In genomic region chr11:97808093-97808492, GRCm38 (mm10) we compare ENCODE assay signal across 8 mouse cellular contexts. TPM values are rescaled to one million over a fixed set of nuclear protein-coding genes. Genes with fewer than 3 reads are reported as not detected.
A peak's percentile ranks its signal among the peaks of the same experiment; 100 is the strongest.
DNase-seq lines count a peak whose midpoint lies in the region; ATAC-seq and TF ChIP-seq lines count a peak whose summit lies in the region.

No protein-coding gene starts in this region.

- H3K27me3 ChIP-seq in liver, adult 2 months (ENCODE audit: control insufficient read depth, insufficient read depth, low read length) = no peaks in the 10 kb centered on the region
- H3K27me3 ChIP-seq in embryonic facial prominence, embryonic 14.5 days (replicated peaks; ENCODE audit: control insufficient read depth, insufficient read depth, low read length) = no peaks in the 10 kb centered on the region
- H3K27me3 ChIP-seq in lung, embryonic 16.5 days (ENCODE audit: control insufficient read depth, insufficient read depth, low read depth, low read length) = no peaks in the 10 kb centered on the region

- DNase-seq in liver, adult 2 months (ENCODE audit: extremely low read depth, low read depth, low spot score) = peak; percentile 20
- DNase-seq in liver = no peak
- peak; percentile 85 for DNase-seq in embryonic facial prominence, embryonic 14.5 days (ENCODE audit: low spot score)
- peak; percentile 63 for DNase-seq in induced T-regulatory cell, adult 2 months (ENCODE audit: low read depth)
- peak; percentile 71 for DNase-seq in thymus, postnatal 4 days
- DNase-seq in testis, postnatal 10 days (ENCODE audit: low spot score) = no peak
- no peak for DNase-seq in spleen, adult 18-20 months

- peaks cover 67% of the 10 kb centered on the region for H3K4me1 ChIP-seq in liver, adult 2 months (ENCODE audit: control insufficient read depth, insufficient read depth, low read length)
- H3K4me1 ChIP-seq in embryonic facial prominence, embryonic 14.5 days (ENCODE audit: control insufficient read depth, insufficient read depth, low read length) = peaks cover 89% of the 10 kb centered on the region
- H3K4me1 ChIP-seq in lung, embryonic 16.5 days (replicated peaks; ENCODE audit: control insufficient read depth, insufficient read depth, low read length) = peaks cover 98% of the 10 kb centered on the region

- peaks cover 3% of the 10 kb centered on the region; the same call in 1 of the 2 replicates for H3K36me3 ChIP-seq in liver, adult 2 months (ENCODE audit: control insufficient read depth, insufficient read depth, low read length)
- H3K36me3 ChIP-seq in embryonic facial prominence, embryonic 14.5 days (ENCODE audit: control insufficient read depth, insufficient read depth, low read length) = peaks cover 30% of the 10 kb centered on the region
- H3K36me3 ChIP-seq in lung, embryonic 16.5 days (ENCODE audit: control insufficient read depth, insufficient read depth, low read length) = peaks cover 5% of the 10 kb centered on the region; the same call in 1 of the 2 replicates

- peak overlapping the region; percentile 67 for H3K27ac ChIP-seq in liver, adult 2 months (replicated peaks; ENCODE audit: insufficient read depth, low read depth, low read length)
- H3K27ac ChIP-seq in embryonic facial prominence, embryonic 14.5 days (replicated peaks; ENCODE audit: low read depth, low read length) = peak overlapping the region; percentile 65; the same call in 1 of the 2 replicates
- peak overlapping the region; percentile 93 for H3K27ac ChIP-seq in lung, embryonic 16.5 days (ENCODE audit: low read length)

- no peak overlapping the region for H3K4me3 ChIP-seq in liver, adult 2 months (ENCODE audit: insufficient read depth, low read depth, low read length)
- H3K4me3 ChIP-seq in embryonic facial prominence, embryonic 14.5 days (ENCODE audit: low read depth, low read length) = no peak overlapping the region
- H3K4me3 ChIP-seq in lung, embryonic 16.5 days (ENCODE audit: low read length) = no peak overlapping the region

- no peak overlapping the region; the same call in 1 of the 2 replicates for H3K4me2 ChIP-seq in embryonic facial prominence, embryonic 14.5 days (ENCODE audit: low read depth, low read length)
- peak overlapping the region; percentile 22; the same call in 1 of the 2 replicates for H3K4me2 ChIP-seq in lung, embryonic 16.5 days (ENCODE audit: low read depth, low read length)

- no peaks in the 10 kb centered on the region for H3K9me3 ChIP-seq in embryonic facial prominence, embryonic 14.5 days (ENCODE audit: control insufficient read depth, low read length)
- H3K9me3 ChIP-seq in lung, embryonic 16.5 days (ENCODE audit: control insufficient read depth, low read length) = no peaks in the 10 kb centered on the region

- 9% methylated on average over 2 of the region's 2 CpGs for WGBS in liver, adult 2 months
- 57% methylated on average over 2 of the region's 2 CpGs for WGBS in embryonic facial prominence, embryonic 14.5 days
- WGBS in lung, embryonic 16.5 days = 8% methylated on average over 2 of the region's 2 CpGs

- no peak for TF ChIP-seq POLR2A in liver, adult 2 months (IDR thresholded peaks at IDR 0.05; ENCODE audit: extremely low read depth, insufficient read depth, low read length)

- ATAC-seq in embryonic facial prominence, embryonic 14.5 days (ENCODE audit: low read depth) = no peak
- ATAC-seq in lung, embryonic 16.5 days (ENCODE audit: low read depth) = peak; percentile 54

- H3K79me2 ChIP-seq in liver, adult 2 months (ENCODE audit: control insufficient read depth, insufficient read depth, low read length) = peaks cover 28% of the 10 kb centered on the region; the same call in 1 of the 2 replicates

- no peak for TF ChIP-seq CTCF in liver, adult 2 months (IDR thresholded peaks at IDR 0.05; ENCODE audit: low read depth, low read length)

- H3K9ac ChIP-seq in liver, adult 2 months (ENCODE audit: low read depth, low read length) = no peak overlapping the region
- no peak overlapping the region for H3K9ac ChIP-seq in embryonic facial prominence, embryonic 14.5 days (ENCODE audit: low read depth, low read length)
- peak overlapping the region; percentile 40 for H3K9ac ChIP-seq in lung, embryonic 16.5 days (ENCODE audit: low read length)

RNA-seq across cellular contexts. Expression of gene Lasp1, which starts 9.3 kb away (rescaled TPM):
- total RNA-seq in liver, adult 2 months (2014; rRNA removed) = 23.3 and 33.3 TPM in 2 replicates
- polyA plus RNA-seq in liver, adult 2 months (2012; rRNA removed) = 80.5 and 85.4 TPM in 2 replicates
- 88.6 and 96.3 TPM in 2 replicates for polyA plus RNA-seq in embryonic facial prominence, embryonic 14.5 days (2014; fragmentation: Nextera tagmentation; extraction: Ambion mirVana)
- 163 and 167 TPM in 2 replicates for polyA plus RNA-seq in lung, embryonic 16.5 days (2015; fragmentation: Nextera tagmentation; extraction: Ambion mirVana)

RNA-seq across cellular contexts. Expression of gene Rpl23, which starts 25.9 kb away (rescaled TPM):
- total RNA-seq in liver, adult 2 months (2014; rRNA removed) = 240 and 283 TPM in 2 replicates
- polyA plus RNA-seq in liver, adult 2 months (2012; rRNA removed) = 68.5 and 71.4 TPM in 2 replicates
- polyA plus RNA-seq in embryonic facial prominence, embryonic 14.5 days (2014; fragmentation: Nextera tagmentation; extraction: Ambion mirVana) = 712 and 810 TPM in 2 replicates
- polyA plus RNA-seq in lung, embryonic 16.5 days (2015; fragmentation: Nextera tagmentation; extraction: Ambion mirVana) = 495 and 578 TPM in 2 replicates

RNA-seq across cellular contexts. Expression of gene 1700001P01Rik, which starts 32.4 kb away (rescaled TPM):
- total RNA-seq in liver, adult 2 months (2014; rRNA removed) = not detected in 2 replicates
- not detected in 2 replicates for polyA plus RNA-seq in liver, adult 2 months (2012; rRNA removed)
- polyA plus RNA-seq in embryonic facial prominence, embryonic 14.5 days (2014; fragmentation: Nextera tagmentation; extraction: Ambion mirVana) = not detected in 2 replicates
- 0.35 TPM in 1 of 2 replicates, not detected in the other for polyA plus RNA-seq in lung, embryonic 16.5 days (2015; fragmentation: Nextera tagmentation; extraction: Ambion mirVana)

RNA-seq across cellular contexts. Expression of gene B230217C12Rik, which starts 32.5 kb away (rescaled TPM):
- total RNA-seq in liver, adult 2 months (2014; rRNA removed) = 0.09 and 0.27 TPM in 2 replicates
- 0.14 and 0.29 TPM in 2 replicates for polyA plus RNA-seq in liver, adult 2 months (2012; rRNA removed)
- 7.0 and 7.5 TPM in 2 replicates for polyA plus RNA-seq in embryonic facial prominence, embryonic 14.5 days (2014; fragmentation: Nextera tagmentation; extraction: Ambion mirVana)
- 3.1 and 3.4 TPM in 2 replicates for polyA plus RNA-seq in lung, embryonic 16.5 days (2015; fragmentation: Nextera tagmentation; extraction: Ambion mirVana)

RNA-seq across cellular contexts. Expression of gene Cwc25, which starts 41.7 kb away (rescaled TPM):
- 5.8 and 6.8 TPM in 2 replicates for total RNA-seq in liver, adult 2 months (2014; rRNA removed)
- 6.2 and 6.3 TPM in 2 replicates for polyA plus RNA-seq in liver, adult 2 months (2012; rRNA removed)
- polyA plus RNA-seq in embryonic facial prominence, embryonic 14.5 days (2014; fragmentation: Nextera tagmentation; extraction: Ambion mirVana) = 10.3 and 11.8 TPM in 2 replicates
- 16.1 and 18.5 TPM in 2 replicates for polyA plus RNA-seq in lung, embryonic 16.5 days (2015; fragmentation: Nextera tagmentation; extraction: Ambion mirVana)

Comparison
In these comparisons a context has a peak if more than half of its experiments do, and no peak if none do; other contexts are left out.
1. DNase-seq: peak in liver, adult 2 months (single experiment), embryonic facial prominence, embryonic 14.5 days (single experiment), induced T-regulatory cell, adult 2 months (single experiment) and thymus, postnatal 4 days (single experiment); none in liver (single experiment), testis, postnatal 10 days (single experiment) and spleen, adult 18-20 months (0 of 2).
2. Peak in every context shown above with its lines, with median percentiles within 50 percentile points of each other: H3K27ac ChIP-seq.